Mouse (Mus musculus) spleen, postnatal 36 days (tissue): ENCODE results near the gene S100pbp.

Experiments
- DNase-seq, 2 experiments: peaks; one replicate each; pipeline ENCODE4 v3.0.0; 2022; ENCODE audit warnings: low spot score in 2 of 2, mixed read lengths in 1 of 2

S100pbp gene

GRCm38 (mm10) chr4:129189542-129190519 lies at the start of gene S100pbp, which contains the start of gene Yars:
S100pbp (minus strand) TSS chr4:129189727.
Yars (plus strand) TSS chr4:129189760.
- peak; percentile 96 to 98 for DNase-seq

- peak; percentile 34 to 46 for DNase-seq
Measured at GRCm38 (mm10) chr4:129239075-129239474, 49.5 kb upstream of the S100pbp start.

- no peak for DNase-seq
Measured at GRCm38 (mm10) chr4:129238579-129239016, 49.1 kb upstream of the S100pbp start.

GRCm38 (mm10) chr4:129237843-129238441 lies 48.4 kb upstream of the S100pbp start:
- DNase-seq = no peak

GRCm38 (mm10) chr4:129236236-129236813 lies 46.8 kb upstream of the S100pbp start:
- no peak for DNase-seq

- DNase-seq = no peak
Measured at GRCm38 (mm10) chr4:129235147-129235546, 45.6 kb upstream of the S100pbp start.

- DNase-seq = peak in 1 of 2 experiments; percentile 22
Measured at GRCm38 (mm10) chr4:129234488-129234887, 45.0 kb upstream of the S100pbp start.

GRCm38 (mm10) chr4:129232561-129233360 lies 43.2 kb upstream of the S100pbp start:
- DNase-seq = no peak

- no peak for DNase-seq
Measured at GRCm38 (mm10) chr4:129231594-129232450, 42.3 kb upstream of the S100pbp start.

GRCm38 (mm10) chr4:129230926-129231325 lies 41.4 kb upstream of the S100pbp start:
- DNase-seq = no peak

- DNase-seq = no peak
Measured at GRCm38 (mm10) chr4:129227985-129228381, 38.5 kb upstream of the S100pbp start.

- DNase-seq = no peak
Measured at GRCm38 (mm10) chr4:129227170-129227984, 37.9 kb upstream of the S100pbp start.

GRCm38 (mm10) chr4:129226441-129226963 lies 37.0 kb upstream of the S100pbp start:
- DNase-seq = no peak

GRCm38 (mm10) chr4:129225315-129225714 lies 35.8 kb upstream of the S100pbp start:
- DNase-seq = no peak

GRCm38 (mm10) chr4:129223421-129224281 lies 34.1 kb upstream of the S100pbp start:
- no peak for DNase-seq

GRCm38 (mm10) chr4:129222019-129222925 lies 32.7 kb upstream of the S100pbp start:
- no peak for DNase-seq
